Mouse (Mus musculus) embryonic facial prominence, embryonic 10.5 days (tissue): ENCODE data around the gene Armc7. TPM values are rescaled to one million over a fixed set of nuclear protein-coding genes. Genes with fewer than 3 reads are reported as not detected.
A peak's percentile ranks its signal among the peaks of the same experiment; 100 is the strongest.
"Not testable (repeated sequence)": the region's sequence is repeated elsewhere in the genome, so short reads cannot be mapped to it uniquely, and the experiment has no call there.

Experiments
- DNase-seq: peaks from one replicate; pipeline ENCODE4 v3.0.0-alpha.2; 2017; ENCODE audit warnings: low spot score
- H3K27ac ChIP-seq: fragments of 300-500 bp; sonication (generic); replicated peaks from 2 replicates; pipeline ENCODE4 v1.5.1; 2016; ENCODE audit warnings: mild to moderate bottlenecking
- H3K27me3 ChIP-seq: fragments of 300-500 bp; sonication (generic); replicated peaks from 2 replicates; pipeline ENCODE4 v1.6.1; 2016; ENCODE audit warnings: low read depth, mild to moderate bottlenecking; ENCODE audit not compliant: poor library complexity, severe bottlenecking
- H3K36me3 ChIP-seq: fragments of 300-500 bp; sonication (generic); replicated peaks from 2 replicates; pipeline ENCODE4 v1.6.1; 2016; ENCODE audit warnings: mild to moderate bottlenecking, moderate library complexity
- H3K4me1 ChIP-seq: fragments of 300-500 bp; sonication (generic); 2 replicates; pipeline ENCODE4 v1.6.1; 2016
- H3K4me3 ChIP-seq: fragments of 300-500 bp; sonication (generic); 2 replicates; pipeline ENCODE4 v1.5.1; 2016; ENCODE audit warnings: mild to moderate bottlenecking, moderate library complexity
- H3K9me3 ChIP-seq: fragments of 300-500 bp; sonication (generic); 2 replicates; pipeline ENCODE4 v1.6.1; 2016; ENCODE audit warnings: mild to moderate bottlenecking
- WGBS: fragments of 180-500 bp; shearing (Covaris S2); methylation state at CpG from one replicate; pipeline ENCODE4 v1.1.7; 2016; 5-methylcytosine and 5-hydroxymethylcytosine counted together
- polyA plus RNA-seq: library from polyadenylated mRNA; unstranded; fragments of >200 nt; fragmentation: Nextera tagmentation; extraction: Ambion mirVana; gene quantifications from 2 replicates; pipeline ENCODE4 v1.2.1, GENCODE M21; 2016

The Armc7 gene
- polyA plus RNA-seq, 1 experiment from 2014 or later = 9.9 TPM

DNA sequence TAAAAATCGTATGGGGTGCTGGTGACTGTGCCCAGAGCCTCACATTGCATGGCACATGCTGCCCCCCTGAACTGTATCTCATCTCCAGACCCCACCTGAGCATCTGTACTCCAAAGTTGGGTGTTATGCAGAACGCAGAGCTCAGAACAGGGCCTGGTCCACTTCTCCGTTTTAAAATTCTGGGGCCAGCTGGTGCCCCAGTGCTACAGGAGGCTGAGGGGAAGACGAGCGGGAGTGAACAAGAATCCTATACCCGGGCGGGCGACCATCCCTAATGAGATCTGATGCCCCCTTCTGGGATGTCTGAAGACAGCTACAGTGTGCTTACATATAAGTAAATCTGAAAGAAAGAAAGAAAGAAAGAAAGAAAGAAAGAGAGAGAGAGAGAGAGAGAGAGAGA, 14.5 kb upstream of the Armc7 start:
- Histone ChIP-seq H3K36me3 (no peaks in the 10 kb centered on the region), H3K27me3 (peaks cover 13% of the 10 kb centered on the region; the same call in 1 of the 2 replicates), H3K4me1 (peaks cover 47% of the 10 kb centered on the region), H3K9me3 (no peaks in the 10 kb centered on the region), H3K4me3 (no peak overlapping the region), H3K27ac (no peak overlapping the region)
- WGBS = 19% methylated on average over 8 of the region's 8 CpGs
- no peak for DNase-seq

DNA sequence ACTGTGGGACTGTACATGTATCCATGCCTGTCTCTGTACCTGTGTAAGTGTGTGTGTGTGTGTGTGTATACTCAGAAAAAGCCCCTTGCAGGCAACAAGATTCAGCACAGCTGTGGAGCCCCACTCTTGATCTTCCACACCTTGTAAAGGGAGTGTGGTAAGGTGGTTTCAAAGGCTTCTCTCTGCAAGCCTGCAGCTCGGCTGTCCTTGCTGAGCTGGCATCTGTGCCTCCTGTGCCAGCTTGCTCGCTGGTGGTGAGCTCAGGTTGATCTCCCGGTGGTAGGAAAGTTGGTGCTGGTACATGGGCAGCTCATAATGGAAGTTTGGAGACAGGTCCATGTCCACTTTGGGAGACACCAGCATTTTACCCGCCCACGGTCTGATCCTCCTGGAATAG, 13.6 kb upstream of the Armc7 start:
- Histone ChIP-seq H3K27me3 (peaks cover 13% of the 10 kb centered on the region; the same call in 1 of the 2 replicates), H3K4me1 (peaks cover 49% of the 10 kb centered on the region), H3K4me3 (no peak overlapping the region), H3K36me3 (no peaks in the 10 kb centered on the region), H3K27ac (no peak overlapping the region), H3K9me3 (no peaks in the 10 kb centered on the region)
- WGBS = 77% methylated on average over 5 of the region's 5 CpGs
- no peak for DNase-seq

DNA sequence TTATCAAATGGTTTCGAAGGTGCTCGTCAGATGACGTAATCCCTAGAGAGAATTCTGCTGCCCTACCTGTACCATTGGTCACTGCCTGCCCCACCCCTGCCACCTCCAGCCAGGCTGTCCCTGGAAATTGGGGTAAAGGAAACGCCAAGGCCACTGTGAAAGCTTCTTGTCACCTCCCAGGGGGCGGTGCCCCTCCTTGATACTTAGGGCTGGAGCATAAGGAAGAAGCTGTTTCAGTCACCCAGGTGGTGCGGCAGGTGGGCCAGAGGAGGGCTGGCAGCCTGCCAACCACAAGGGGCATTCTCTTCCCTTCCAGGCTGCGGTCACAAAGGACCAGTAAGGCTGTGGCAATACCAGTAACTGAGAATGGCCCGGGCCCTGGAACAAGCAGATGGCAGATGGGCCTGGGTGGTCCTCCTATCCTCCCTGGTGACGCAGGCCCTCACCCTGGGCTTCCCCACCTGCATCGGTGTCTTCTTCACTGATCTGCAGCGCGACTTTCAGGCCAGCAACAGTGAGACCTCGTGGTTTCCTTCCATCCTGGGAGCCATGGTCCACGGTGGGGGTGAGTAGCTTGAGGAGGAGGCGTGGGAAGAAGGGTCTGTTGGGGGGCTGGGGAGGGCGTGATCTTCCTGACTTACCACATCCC, 13.1 kb upstream of the Armc7 start, which contains the start of gene Slc16a5:
TSS of gene Slc16a5 (plus strand) at position 232 of the 649 bp plus-strand sequence.
- DNase-seq = no peak
- Histone ChIP-seq H3K4me3 (no peak within 1 kb of the TSS), H3K9me3 (no peaks in the 10 kb centered on the region), H3K36me3 (no peaks in the 10 kb centered on the region), H3K27me3 (peaks cover 13% of the 10 kb centered on the region; the same call in 1 of the 2 replicates), H3K27ac (no peak within 1 kb of the TSS; the same call in 1 of the 2 replicates), H3K4me1 (peaks cover 49% of the 10 kb centered on the region)
- WGBS = 81% methylated on average over 16 of the region's 16 CpGs

DNA sequence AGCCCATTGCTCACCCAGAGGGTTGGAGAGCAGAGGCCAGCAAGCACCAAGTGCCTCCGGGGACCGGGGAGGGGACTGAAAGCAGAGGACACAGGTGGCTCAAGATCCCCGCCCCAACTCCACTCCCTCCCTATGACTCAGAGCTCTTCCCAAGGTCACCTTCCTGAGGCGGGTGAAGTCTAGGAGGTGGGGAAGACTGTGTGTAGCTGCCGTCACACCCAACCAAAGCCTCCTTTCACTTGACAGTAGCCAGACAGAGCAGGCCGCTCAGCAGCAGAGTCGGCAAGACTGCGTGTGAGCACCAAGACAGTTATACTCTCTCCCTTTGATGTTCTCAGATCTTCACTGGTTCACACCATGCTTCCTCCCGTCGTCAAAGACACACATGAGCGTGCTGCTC, 12.1 kb upstream of the Armc7 start:
- H3K36me3 ChIP-seq = no peaks in the 10 kb centered on the region
- peaks cover 13% of the 10 kb centered on the region; the same call in 1 of the 2 replicates for H3K27me3 ChIP-seq
- H3K4me3 ChIP-seq = no peak overlapping the region
- H3K9me3 ChIP-seq = no peaks in the 10 kb centered on the region
- H3K27ac ChIP-seq = no peak overlapping the region
- WGBS = 82% methylated on average over 11 of the region's 11 CpGs
- no peak for DNase-seq
- peaks cover 47% of the 10 kb centered on the region for H3K4me1 ChIP-seq

DNA sequence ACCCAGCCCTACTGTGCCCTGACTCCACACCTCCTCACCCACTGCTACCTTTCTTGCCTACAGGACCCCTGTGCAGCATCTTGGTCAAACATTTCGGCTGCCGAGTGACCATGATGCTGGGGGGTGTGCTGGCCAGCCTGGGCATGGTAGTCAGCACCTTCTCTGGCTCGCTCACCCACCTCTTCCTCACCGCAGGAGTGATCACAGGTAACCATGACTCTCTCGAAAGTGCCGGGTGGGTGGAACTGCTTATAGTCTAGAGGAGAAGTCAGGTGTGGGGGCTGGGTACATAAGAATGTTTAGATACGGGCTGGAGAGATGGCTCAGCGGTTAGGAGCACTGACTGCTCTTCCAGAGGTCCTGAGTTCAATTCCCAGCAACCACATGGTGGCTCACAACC, 10.6 kb upstream of the Armc7 start:
- Histone ChIP-seq H3K4me3 (no peak overlapping the region), H3K27ac (no peak overlapping the region), H3K36me3 (no peaks in the 10 kb centered on the region), H3K4me1 (peaks cover 45% of the 10 kb centered on the region), H3K9me3 (no peaks in the 10 kb centered on the region), H3K27me3 (peaks cover 13% of the 10 kb centered on the region; the same call in 1 of the 2 replicates)
- 87% methylated on average over 8 of the region's 8 CpGs for WGBS
- no peak for DNase-seq

DNA sequence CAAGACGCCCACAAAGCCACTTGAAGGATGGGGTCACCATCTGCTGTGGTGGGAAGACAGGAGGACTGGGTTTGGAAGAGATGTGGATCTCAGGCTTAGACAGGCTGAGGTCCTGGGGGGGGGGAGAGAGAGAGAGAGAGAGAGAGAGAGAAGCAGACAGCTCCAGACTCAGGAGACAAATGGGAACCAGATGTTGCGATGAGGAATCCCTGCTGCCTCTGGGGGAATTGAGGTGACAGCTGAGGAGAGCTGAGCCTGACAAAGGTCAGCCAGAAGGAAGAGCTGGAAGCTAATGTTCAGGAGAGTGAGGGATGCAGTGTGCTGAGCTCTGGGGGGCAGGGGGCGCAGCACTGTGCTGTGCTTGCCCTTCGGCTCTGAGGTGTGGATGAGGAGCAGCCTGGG, 8.2 kb upstream of the Armc7 start:
- Histone ChIP-seq H3K36me3 (no peaks in the 10 kb centered on the region), H3K27me3 (peaks cover 8% of the 10 kb centered on the region; the same call in 1 of the 2 replicates), H3K4me1 (peaks cover 33% of the 10 kb centered on the region), H3K27ac (peak overlapping the region; percentile 52), H3K4me3 (peak overlapping the region; percentile 11; the same call in 1 of the 2 replicates), H3K9me3 (no peaks in the 10 kb centered on the region)
- peak; percentile 77 for DNase-seq
- WGBS = 26% methylated on average over 4 of the region's 4 CpGs

DNA sequence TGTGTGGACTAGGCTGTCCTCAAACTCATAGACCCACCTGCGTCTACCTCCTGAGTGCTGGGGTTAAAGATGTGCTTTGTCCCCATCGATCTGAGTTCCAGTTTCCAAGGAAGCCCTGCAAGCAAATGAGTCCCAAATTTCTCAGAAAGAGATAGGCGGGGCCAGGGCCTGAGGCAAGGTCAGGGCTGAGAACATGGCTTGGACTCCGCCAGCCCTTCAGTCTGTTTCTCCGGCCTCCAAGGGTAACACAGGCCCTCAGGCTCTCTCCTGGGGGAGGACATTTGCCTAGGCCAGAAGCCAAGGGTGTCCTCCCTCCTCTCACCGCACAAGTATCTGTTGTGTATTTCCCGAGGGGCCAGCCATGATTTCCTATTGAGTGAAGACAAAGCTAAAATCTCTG, 3.3 kb upstream of the Armc7 start:
- Histone ChIP-seq H3K36me3 (no peaks in the 10 kb centered on the region), H3K4me1 (peaks cover 62% of the 10 kb centered on the region), H3K9me3 (no peaks in the 10 kb centered on the region), H3K27me3 (no peaks in the 10 kb centered on the region), H3K4me3 (0 out of 2 replicates have a peak overlapping the region, but pooled peaks have one; percentile 16), H3K27ac (peak overlapping the region; percentile 91)
- no peak for DNase-seq
- WGBS = 83% methylated on average over 7 of the region's 7 CpGs

DNA sequence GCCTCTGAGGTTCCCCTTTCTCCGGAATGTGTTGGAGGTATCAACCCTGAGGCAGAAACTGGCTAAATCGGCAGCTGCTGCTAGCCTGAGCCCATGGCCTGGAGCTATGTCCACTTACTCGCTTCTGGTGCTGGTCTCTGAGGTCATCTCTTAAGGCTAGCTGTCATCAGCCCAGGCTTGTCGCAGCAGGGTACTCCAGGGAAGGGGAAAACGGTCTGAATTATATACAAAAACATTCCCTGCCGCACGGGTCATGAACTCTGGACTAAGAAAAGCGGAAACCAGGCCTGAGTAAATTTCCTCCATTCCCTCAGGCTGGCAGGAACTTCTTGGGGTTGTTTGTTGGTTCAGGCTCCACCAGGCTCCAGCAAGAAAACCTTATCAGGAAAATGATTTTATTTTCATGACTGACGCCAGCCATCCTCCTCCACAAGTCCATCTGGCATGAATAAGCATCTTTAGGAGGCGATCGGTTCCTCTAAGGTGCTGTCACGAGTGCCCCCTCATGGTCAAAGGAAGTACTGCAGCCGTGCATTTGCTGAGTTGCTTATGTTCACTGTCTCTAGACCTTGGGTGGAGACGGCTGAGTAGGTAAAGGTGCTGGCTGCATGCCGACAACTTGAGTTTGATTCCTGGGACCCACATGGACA, 1.7 kb upstream of the Armc7 start:
- Histone ChIP-seq H3K9me3 (no peaks in the 10 kb centered on the region), H3K27ac (peak overlapping the region; percentile 91), H3K4me1 (peaks cover 55% of the 10 kb centered on the region), H3K27me3 (no peaks in the 10 kb centered on the region), H3K36me3 (no peaks in the 10 kb centered on the region), H3K4me3 (peak overlapping the region; percentile 37)
- peak; percentile 93 for DNase-seq
- 13% methylated on average over 15 of the region's 15 CpGs for WGBS

DNA sequence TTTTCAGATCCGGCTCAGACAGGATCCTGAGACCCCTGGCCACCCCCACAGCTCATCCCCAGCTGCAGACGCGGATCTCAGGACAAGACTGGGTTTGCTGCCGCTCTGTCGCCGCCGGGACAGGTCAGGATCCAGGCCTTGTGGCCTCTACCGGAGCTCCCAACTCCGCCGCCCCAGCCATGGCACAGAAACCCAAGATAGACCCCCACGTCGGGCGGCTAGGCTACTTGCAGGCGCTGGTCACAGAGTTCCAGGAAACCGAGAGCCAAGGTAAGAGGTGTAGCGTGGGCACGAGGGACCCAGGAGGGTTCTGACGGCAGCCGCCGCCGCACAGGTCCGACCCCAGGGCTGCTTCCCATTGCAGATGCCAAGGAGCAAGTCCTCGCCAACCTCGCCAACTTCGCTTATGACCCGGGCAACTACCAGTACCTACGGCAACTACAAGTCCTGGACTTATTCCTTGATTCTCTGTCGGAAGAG, 331 bp downstream of the Armc7 start:
- peaks cover 55% of the 10 kb centered on the region for H3K4me1 ChIP-seq
- H3K9me3 ChIP-seq = no peaks in the 10 kb centered on the region
- H3K36me3 ChIP-seq = peaks cover 9% of the 10 kb centered on the region; the same call in 1 of the 2 replicates
- 5% methylated on average over 28 of the region's 28 CpGs for WGBS
- no peaks in the 10 kb centered on the region for H3K27me3 ChIP-seq
- no peak for DNase-seq
- peak overlapping the region; percentile 91 for H3K27ac ChIP-seq
- peak overlapping the region; percentile 95 for H3K4me3 ChIP-seq

DNA sequence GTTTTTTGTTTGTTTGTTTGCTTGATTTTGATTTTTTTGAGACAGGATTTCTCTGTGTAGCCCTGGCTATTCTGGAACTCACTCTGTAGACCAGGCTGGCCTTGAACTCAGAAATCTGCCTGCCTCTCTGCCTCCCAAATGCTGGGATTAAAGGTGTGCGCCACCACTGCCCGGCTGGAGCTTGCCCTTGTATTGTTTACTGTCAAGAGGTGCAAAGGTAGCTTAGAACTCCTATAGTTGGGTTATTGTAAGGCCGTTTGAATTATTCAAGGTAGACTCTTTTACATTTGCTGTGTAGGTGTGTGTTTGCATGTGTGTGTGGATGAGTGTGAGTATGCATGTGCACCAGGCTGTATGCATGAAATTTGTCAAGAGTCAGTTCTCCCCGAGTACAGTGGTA, 1.2 kb downstream of the Armc7 start:
- H3K4me3 ChIP-seq = peak overlapping the region; percentile 95
- DNase-seq, H3K27ac ChIP-seq, H3K9me3 ChIP-seq, H3K36me3 ChIP-seq, H3K27me3 ChIP-seq: not testable (repeated sequence)
- peaks cover 55% of the 10 kb centered on the region for H3K4me1 ChIP-seq
- WGBS = 85% methylated on average over 4 of the region's 4 CpGs

DNA sequence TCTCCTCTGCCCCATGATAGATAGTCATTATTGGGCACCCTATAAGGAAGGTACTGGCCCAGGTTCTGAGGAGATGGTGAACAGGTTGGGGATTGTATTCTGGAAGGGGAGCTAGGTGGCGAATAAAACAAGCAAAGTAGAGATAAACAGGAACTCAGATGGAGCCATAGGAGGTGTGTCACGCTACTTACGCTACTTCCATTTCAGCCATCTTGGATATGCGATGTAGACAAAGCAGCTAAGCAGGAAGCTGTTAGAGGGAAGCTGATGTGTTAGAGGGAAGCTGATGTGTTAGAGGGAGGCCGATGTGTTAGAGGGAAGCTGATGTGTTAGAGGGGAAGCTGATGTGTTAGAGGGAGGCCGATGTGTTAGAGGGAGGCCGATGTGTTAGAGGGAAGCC, 1.9 kb downstream of the Armc7 start:
- H3K9me3 ChIP-seq, H3K36me3 ChIP-seq, DNase-seq, H3K27ac ChIP-seq, H3K27me3 ChIP-seq: not testable (repeated sequence)
- 87% methylated on average over 7 of the region's 7 CpGs for WGBS
- peaks cover 50% of the 10 kb centered on the region for H3K4me1 ChIP-seq
- 0 out of 2 replicates have a peak overlapping the region, but pooled peaks have one; percentile 1 for H3K4me3 ChIP-seq

DNA sequence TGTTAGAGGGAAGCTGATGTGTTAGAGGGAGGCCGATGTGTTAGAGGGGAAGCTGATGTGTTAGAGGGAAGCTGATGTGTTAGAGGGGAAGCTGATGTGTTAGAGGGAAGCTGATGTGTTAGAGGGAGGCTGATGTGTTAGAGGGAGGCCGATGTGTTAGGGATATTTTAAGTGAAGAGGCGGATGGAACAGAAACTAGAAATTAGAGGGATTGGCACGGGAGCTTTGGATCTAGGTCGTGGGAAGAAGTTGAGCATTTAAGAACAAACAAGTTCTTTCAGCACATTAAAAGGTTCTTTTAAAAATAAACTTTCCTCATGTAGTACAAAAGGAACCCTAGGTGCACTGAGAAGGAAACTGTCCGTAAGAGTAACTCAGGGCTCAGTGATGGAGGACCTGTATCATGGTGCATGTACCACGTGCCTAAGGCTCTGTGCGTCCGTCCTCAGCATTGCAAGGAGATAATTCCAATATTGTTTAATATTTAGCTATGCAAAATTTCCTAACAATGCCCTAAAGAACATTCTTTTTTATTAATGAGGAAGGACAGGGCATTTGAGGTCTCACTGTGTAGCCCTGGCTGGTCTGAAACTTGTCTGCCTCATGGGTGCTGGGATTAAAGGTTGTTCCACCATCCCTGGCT, 3.0 kb downstream of the Armc7 start:
- DNase-seq = no peak
- WGBS = 88% methylated on average over 9 of the region's 9 CpGs
- Histone ChIP-seq H3K9me3 (no peaks in the 10 kb centered on the region), H3K4me1 (peaks cover 42% of the 10 kb centered on the region), H3K36me3 (peaks cover 9% of the 10 kb centered on the region; the same call in 1 of the 2 replicates), H3K27me3 (no peaks in the 10 kb centered on the region), H3K27ac (no peak overlapping the region), H3K4me3 (no peak overlapping the region)
